Mouse (Mus musculus) embryonic facial prominence, embryonic 11.5 days (tissue): Measurements from ENCODE around the gene Olfr461. TPM values are rescaled to one million over a fixed set of nuclear protein-coding genes. Genes with fewer than 3 reads are reported as not detected.
"Not testable (repeated sequence)": the region's sequence is repeated elsewhere in the genome, so short reads cannot be mapped to it uniquely, and the experiment has no call there.

Source experiments
- ATAC-seq: fragments of 200-750 bp; cut with Nextera tagmentation; replicated peaks from 2 replicates; pipeline ENCODE4 v1.8.0; 2017; ENCODE audit warnings: low read depth; ENCODE audit not compliant: insufficient number of reproducible peaks, low FRiP score, low TSS enrichment
- DNase-seq: peaks from one replicate; pipeline ENCODE4 v3.0.0-alpha.2; 2015; ENCODE audit warnings: low spot score
- H3K27ac ChIP-seq: fragments of 300-500 bp; sonication (generic); replicated peaks from 2 replicates; pipeline ENCODE4 v1.5.1; 2014; ENCODE audit warnings: mild to moderate bottlenecking, low read depth, low read length, control low read depth
- H3K27me3 ChIP-seq: fragments of 300-500 bp; sonication (generic); 2 replicates; pipeline ENCODE4 v1.6.1; 2014; ENCODE audit warnings: mild to moderate bottlenecking, low read length, moderate library complexity, mixed read lengths; ENCODE audit not compliant: control insufficient read depth, insufficient read depth
- H3K36me3 ChIP-seq: fragments of 300-500 bp; sonication (generic); replicated peaks from 2 replicates; pipeline ENCODE4 v1.6.1; 2014; ENCODE audit warnings: low read depth, mild to moderate bottlenecking, low read length, moderate library complexity, mixed read lengths; ENCODE audit not compliant: control insufficient read depth, insufficient read depth
- H3K4me1 ChIP-seq: fragments of 300-500 bp; sonication (generic); 2 replicates; pipeline ENCODE4 v1.6.1; 2014; ENCODE audit warnings: low read length, mixed read lengths; ENCODE audit not compliant: control insufficient read depth, insufficient read depth
- H3K4me2 ChIP-seq: fragments of 300-500 bp; sonication (generic); 2 replicates; pipeline ENCODE4 v1.6.1; 2014; ENCODE audit warnings: low read depth, mild to moderate bottlenecking, control low read depth, low read length, moderate library complexity
- H3K4me3 ChIP-seq: fragments of 300-500 bp; sonication (generic); 2 replicates; pipeline ENCODE4 v1.5.1; 2014; ENCODE audit warnings: low read depth, low read length, control low read depth
- H3K9ac ChIP-seq: fragments of 300-500 bp; sonication (generic); replicated peaks from 2 replicates; pipeline ENCODE4 v1.6.1; 2014; ENCODE audit warnings: mild to moderate bottlenecking, control low read depth, low read length
- H3K9me3 ChIP-seq: fragments of 300-500 bp; sonication (generic); replicated peaks from 2 replicates; pipeline ENCODE4 v1.6.1; 2016; ENCODE audit warnings: mild to moderate bottlenecking, low read length, inconsistent platforms, mixed read lengths; ENCODE audit not compliant: control insufficient read depth
- WGBS: fragments of 180-500 bp; shearing (Covaris S2); extraction: QIAGEN DNeasy Blood & Tissue Kit; methylation state at CpG from one replicate; pipeline ENCODE4 v1.1.7; 2014; 5-methylcytosine and 5-hydroxymethylcytosine counted together
- polyA plus RNA-seq: library from polyadenylated mRNA; unstranded; fragments of >200 nt; fragmentation: Nextera tagmentation; extraction: Ambion mirVana; gene quantifications from 2 replicates; pipeline ENCODE4 v1.2.1, GENCODE M21; 2014

The Olfr461 gene
- polyA plus RNA-seq = 0.06 and 0.13 TPM in 2 replicates

DNA sequence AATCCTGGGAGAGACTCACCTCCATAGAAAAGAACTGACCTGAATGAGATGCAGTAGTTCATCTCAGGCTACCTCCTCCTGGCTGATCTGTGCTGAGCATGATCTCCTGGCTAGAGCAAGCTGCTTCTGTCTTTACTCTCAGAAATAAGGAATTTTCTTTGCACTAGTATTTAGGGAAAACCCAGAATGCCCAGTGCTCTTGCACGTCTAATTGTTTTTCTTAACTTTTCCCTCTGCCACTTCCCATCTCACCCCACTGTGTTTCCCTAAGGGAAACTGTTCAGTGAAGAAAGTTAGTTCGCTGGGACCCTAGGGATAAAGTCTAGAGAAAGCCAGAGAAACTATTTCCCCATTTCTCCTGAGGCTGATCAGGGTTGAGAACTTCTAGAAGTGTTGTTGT lies at the start of gene Olfr461:
Gene Olfr461, minus strand, starts transcription at position 101 of the 400 bp plus-strand sequence.
- Histone ChIP-seq H3K4me1 (no peaks in the 10 kb centered on the region), H3K4me3 (no peak within 1 kb of the TSS), H3K4me2 (no peak within 1 kb of the TSS), H3K27me3 (no peaks in the 10 kb centered on the region), H3K9ac (no peak within 1 kb of the TSS), H3K36me3 (no peaks in the 10 kb centered on the region), H3K9me3 (no peaks in the 10 kb centered on the region), H3K27ac (no peak within 1 kb of the TSS)
- DNase-seq (no peak), ATAC-seq (no peak)
- WGBS = 81% methylated on average over 2 of the region's 2 CpGs

DNA sequence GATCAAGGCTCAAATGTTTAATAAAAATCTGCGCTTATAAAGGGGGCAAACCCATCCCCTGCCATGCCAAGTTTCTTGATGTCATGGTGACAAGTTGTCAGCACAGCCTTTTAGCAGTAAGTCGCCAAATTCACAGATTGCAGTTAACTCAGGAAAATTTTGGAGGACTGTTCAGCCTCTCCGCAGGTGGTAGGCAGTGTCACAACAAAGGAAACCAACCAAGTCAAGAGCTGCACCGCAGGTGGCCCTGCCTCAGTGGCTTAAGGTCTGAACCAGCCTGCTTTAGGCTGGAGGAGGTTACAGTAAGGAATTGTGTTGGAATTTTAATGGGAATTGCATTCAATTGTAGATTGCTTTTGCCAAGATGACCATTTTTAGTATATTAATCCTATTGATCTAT lies 43.7 kb upstream of the Olfr461 start:
- not testable (repeated sequence) for H3K4me3 ChIP-seq, ATAC-seq, H3K9ac ChIP-seq, H3K36me3 ChIP-seq, H3K9me3 ChIP-seq, DNase-seq, H3K27me3 ChIP-seq, H3K27ac ChIP-seq, H3K4me1 ChIP-seq, H3K4me2 ChIP-seq
- WGBS = 31% methylated on average over 4 of the region's 4 CpGs

DNA sequence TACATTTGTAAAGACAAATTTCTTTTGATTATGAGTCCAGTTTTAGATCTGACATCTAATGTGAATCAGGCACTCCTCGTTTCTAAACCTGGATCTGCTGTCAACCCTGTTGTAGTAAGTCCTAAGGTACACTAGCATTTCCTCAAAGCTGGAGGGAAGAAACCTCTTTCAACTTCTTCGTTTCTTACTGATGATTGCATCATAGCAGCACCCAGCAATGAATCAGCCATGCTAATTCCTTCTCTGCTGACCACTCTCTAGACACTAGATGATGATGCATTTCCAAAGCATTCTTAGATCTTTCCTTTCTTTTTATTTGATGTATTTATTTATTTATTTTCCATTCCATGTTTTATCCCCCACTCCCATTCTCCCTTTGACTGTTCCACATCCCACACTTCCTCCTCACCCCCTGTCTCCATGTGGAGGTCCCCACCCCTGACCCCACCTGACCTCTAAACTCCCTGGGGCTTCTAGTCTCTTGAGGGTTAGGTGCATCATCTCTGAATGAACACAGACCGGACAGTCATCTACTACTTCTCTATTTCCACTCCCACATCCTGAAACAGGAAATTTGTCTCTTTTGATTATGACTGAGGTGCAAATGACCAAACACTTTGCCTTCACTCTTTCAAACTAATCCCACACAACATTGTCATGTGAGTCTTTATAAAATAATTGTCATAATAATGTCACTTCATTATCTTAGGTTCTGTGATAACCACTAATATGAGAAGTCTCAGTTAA lies 40.1 kb upstream of the Olfr461 start:
- Histone ChIP-seq H3K27ac (no peak overlapping the region), H3K27me3 (no peaks in the 10 kb centered on the region), H3K9me3 (no peaks in the 10 kb centered on the region), H3K4me1 (no peaks in the 10 kb centered on the region), H3K4me2 (no peak overlapping the region), H3K36me3 (no peaks in the 10 kb centered on the region), H3K4me3 (no peak overlapping the region), H3K9ac (no peak overlapping the region)
- ATAC-seq (no peak), DNase-seq (no peak)
- 62% methylated on average over 3 of the region's 3 CpGs for WGBS

DNA sequence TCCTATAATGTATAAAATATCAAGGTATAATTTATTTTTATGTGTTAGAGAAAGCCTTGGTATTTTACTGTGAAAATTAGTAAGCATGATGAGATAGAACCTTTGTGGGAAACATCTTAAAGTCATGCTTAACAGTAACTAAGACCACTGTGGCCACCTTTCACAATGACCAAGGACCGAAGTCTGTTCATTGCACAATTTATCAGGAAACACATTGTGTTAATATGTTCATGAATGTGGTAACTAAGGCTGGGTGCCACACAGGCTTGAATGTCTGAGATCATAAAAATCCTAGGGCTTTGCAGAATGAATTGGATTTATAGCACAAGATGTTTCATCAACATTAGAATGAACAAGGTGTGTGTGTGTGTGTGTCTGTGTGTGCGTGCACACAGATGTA lies 33.5 kb upstream of the Olfr461 start:
- Histone ChIP-seq H3K27ac (no peak overlapping the region), H3K36me3 (no peaks in the 10 kb centered on the region), H3K4me3 (no peak overlapping the region), H3K4me2 (no peak overlapping the region), H3K27me3 (no peaks in the 10 kb centered on the region), H3K9ac (no peak overlapping the region), H3K9me3 (no peaks in the 10 kb centered on the region), H3K4me1 (no peaks in the 10 kb centered on the region)
- ATAC-seq = no peak
- DNase-seq = no peak
- WGBS = 92% methylated on average over 2 of the region's 2 CpGs

DNA sequence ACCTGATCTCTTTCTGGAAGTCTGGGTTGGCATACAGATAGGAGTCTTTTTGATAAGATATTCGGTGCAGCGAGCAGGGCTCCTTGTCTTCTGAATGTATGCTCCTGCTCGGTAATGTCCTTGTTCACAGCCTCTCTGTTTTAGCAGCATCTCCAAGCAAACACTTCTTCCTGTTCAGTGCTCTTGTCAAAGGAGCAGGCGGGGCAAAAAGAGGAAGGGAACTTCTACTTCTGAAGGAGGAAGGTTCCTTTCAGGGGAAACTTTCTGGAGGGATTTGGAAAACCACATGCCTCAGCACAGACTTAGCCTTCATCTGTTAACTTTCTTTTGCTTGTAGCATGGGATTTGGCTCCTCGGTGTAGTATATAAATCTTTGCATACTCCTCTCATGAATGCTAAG lies 30.8 kb upstream of the Olfr461 start, which contains the start of gene Clec5a:
Gene Clec5a, minus strand, starts transcription at position 177 of the 400 bp plus-strand sequence.
- ATAC-seq = no peak
- no peaks in the 10 kb centered on the region for H3K27me3 ChIP-seq
- DNase-seq = no peak
- H3K4me3 ChIP-seq = no peak within 1 kb of the TSS
- H3K9me3 ChIP-seq = no peaks in the 10 kb centered on the region
- no peak within 1 kb of the TSS for H3K27ac ChIP-seq
- WGBS = 83% methylated on average over 5 of the region's 5 CpGs
- no peaks in the 10 kb centered on the region for H3K36me3 ChIP-seq
- H3K9ac ChIP-seq = no peak within 1 kb of the TSS
- no peaks in the 10 kb centered on the region for H3K4me1 ChIP-seq
- H3K4me2 ChIP-seq = no peak within 1 kb of the TSS

DNA sequence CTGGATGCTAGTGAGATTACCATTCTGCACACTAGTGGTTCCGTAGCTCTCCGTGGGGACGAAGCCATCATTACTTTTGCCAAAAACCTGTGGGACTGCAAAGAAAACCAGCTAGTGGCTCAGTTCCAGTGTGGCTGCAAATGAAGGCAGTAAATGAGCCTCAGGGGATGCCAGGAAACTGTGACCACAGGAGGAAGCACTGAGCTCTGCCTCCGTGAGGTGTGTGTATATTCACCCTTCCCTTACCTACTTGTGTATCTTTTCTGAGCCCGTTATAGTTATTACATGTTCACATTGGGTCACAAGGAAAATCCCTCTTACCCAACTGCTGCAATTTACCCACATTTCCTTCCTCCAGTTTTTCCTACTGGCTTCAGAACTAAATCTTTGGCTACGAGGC lies 29.5 kb upstream of the Olfr461 start:
- Histone ChIP-seq H3K27ac (no peak overlapping the region), H3K4me3 (no peak overlapping the region), H3K9ac (no peak overlapping the region), H3K27me3 (no peaks in the 10 kb centered on the region), H3K36me3 (no peaks in the 10 kb centered on the region), H3K4me2 (no peak overlapping the region), H3K4me1 (no peaks in the 10 kb centered on the region), H3K9me3 (no peaks in the 10 kb centered on the region)
- 83% methylated on average over 6 of the region's 6 CpGs for WGBS
- DNase-seq (no peak), ATAC-seq (no peak)

DNA sequence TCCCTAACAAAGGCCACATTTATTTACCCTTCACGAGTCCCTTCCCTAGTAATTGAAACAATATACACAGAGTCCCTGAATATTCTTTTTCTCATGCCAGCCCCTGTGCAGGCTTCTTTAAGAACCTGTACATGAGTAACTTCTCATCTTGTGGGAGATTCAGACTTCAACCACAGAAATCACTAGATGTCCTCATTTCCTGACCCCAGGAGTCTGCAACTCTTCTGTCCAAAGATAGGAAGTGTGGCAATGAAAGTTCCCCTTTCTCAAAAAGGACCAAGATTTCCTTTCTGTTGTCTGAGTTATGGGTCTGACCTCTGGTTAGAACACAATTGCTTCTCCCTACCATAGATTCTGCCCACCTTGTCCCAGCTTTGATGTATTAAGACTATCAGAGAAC lies 21.5 kb upstream of the Olfr461 start:
- H3K36me3 ChIP-seq = no peaks in the 10 kb centered on the region
- no peak overlapping the region for H3K4me2 ChIP-seq
- no peaks in the 10 kb centered on the region for H3K4me1 ChIP-seq
- H3K27me3 ChIP-seq = no peaks in the 10 kb centered on the region
- H3K27ac ChIP-seq = no peak overlapping the region
- WGBS = 58% methylated on average over 1 of the region's 1 CpGs
- no peak overlapping the region for H3K9ac ChIP-seq
- H3K4me3 ChIP-seq = no peak overlapping the region
- no peak for ATAC-seq
- no peak for DNase-seq
- no peaks in the 10 kb centered on the region for H3K9me3 ChIP-seq

DNA sequence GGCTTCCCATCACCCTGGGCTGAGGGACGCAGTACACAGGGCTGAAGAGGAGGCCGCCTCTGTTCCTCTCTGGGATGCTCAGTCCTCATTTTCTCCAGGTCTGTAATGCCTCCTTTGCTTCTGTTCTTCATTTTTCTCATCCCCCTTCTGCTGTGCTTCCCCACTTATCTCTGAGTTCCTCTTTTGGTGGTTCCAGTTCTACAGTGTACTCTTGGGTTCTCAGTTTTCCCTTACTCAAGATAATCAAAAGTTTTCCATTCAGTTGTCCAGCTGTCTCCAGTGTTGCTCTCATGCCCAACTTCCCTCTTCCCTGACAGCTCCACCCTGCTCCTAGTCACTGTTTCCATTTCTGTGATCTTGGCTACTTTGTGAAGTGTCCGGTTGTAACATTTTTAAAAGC lies 18.8 kb upstream of the Olfr461 start:
- no peak for ATAC-seq
- H3K4me2 ChIP-seq = no peak overlapping the region
- H3K4me1 ChIP-seq = no peaks in the 10 kb centered on the region
- H3K36me3 ChIP-seq = no peaks in the 10 kb centered on the region
- no peak overlapping the region for H3K27ac ChIP-seq
- 90% methylated on average over 3 of the region's 3 CpGs for WGBS
- DNase-seq = no peak
- no peaks in the 10 kb centered on the region for H3K27me3 ChIP-seq
- no peaks in the 10 kb centered on the region for H3K9me3 ChIP-seq
- no peak overlapping the region for H3K4me3 ChIP-seq
- H3K9ac ChIP-seq = no peak overlapping the region
